Mouse (Mus musculus): ENCODE measurements around the gene Ubqln4.

Ubqln4 gene

GRCm38 (mm10) chr3:88543174-88543573 lies 10.4 kb upstream of the Ubqln4 start:
- DNase-seq, result no peak

GRCm38 (mm10) chr3:88543651-88544410 lies 9.7 kb upstream of the Ubqln4 start:
- no peak for DNase-seq

- no peak for DNase-seq
Measured at GRCm38 (mm10) chr3:88544514-88544913, 9.0 kb upstream of the Ubqln4 start.

GRCm38 (mm10) chr3:88544955-88545591 lies 8.5 kb upstream of the Ubqln4 start:
- DNase-seq, result peak; percentile 90

GRCm38 (mm10) chr3:88546674-88547418 lies 6.7 kb upstream of the Ubqln4 start:
- DNase-seq, result peak; percentile 89

GRCm38 (mm10) chr3:88548180-88548917 lies 5.2 kb upstream of the Ubqln4 start, which contains the start of gene Rab25:
Gene Rab25, minus strand, starts transcription at chr3:88548300.
- DNase-seq, result peak; percentile 90

GRCm38 (mm10) chr3:88551586-88551985 lies 2.0 kb upstream of the Ubqln4 start:
- no peak for DNase-seq

- DNase-seq, result no peak
Measured at GRCm38 (mm10) chr3:88552082-88552645, 1.4 kb upstream of the Ubqln4 start.

- peak; percentile 100 for DNase-seq
Measured at GRCm38 (mm10) chr3:88552676-88553524, 658 bp upstream of the Ubqln4 start, which contains the start of gene Lamtor2. Gene Lamtor2, minus strand, starts transcription at chr3:88553074.

GRCm38 (mm10) chr3:88553880-88554586 lies 475 bp downstream of the Ubqln4 start:
- no peak for DNase-seq

- DNase-seq, result peak; percentile 93
Measured at GRCm38 (mm10) chr3:88555069-88555605, 1.6 kb downstream of the Ubqln4 start.

- DNase-seq, result peak; percentile 91
Measured at GRCm38 (mm10) chr3:88555731-88556130, 2.2 kb downstream of the Ubqln4 start.

GRCm38 (mm10) chr3:88556616-88557015 lies 3.1 kb downstream of the Ubqln4 start:
- peak; percentile 87 for DNase-seq

- peak; percentile 87 for DNase-seq
Measured at GRCm38 (mm10) chr3:88559596-88559995, 6.0 kb downstream of the Ubqln4 start.

GRCm38 (mm10) chr3:88561989-88562388 lies 8.4 kb downstream of the Ubqln4 start:
- DNase-seq, result peak; percentile 89

- peak; percentile 86 for DNase-seq
Measured at GRCm38 (mm10) chr3:88563442-88563841, 9.9 kb downstream of the Ubqln4 start.

GRCm38 (mm10) chr3:88563966-88564365 lies 10.4 kb downstream of the Ubqln4 start:
- DNase-seq, result peak; percentile 88

- peak; percentile 94 for DNase-seq
Measured at GRCm38 (mm10) chr3:88566116-88566515, 12.6 kb downstream of the Ubqln4 start.

GRCm38 (mm10) chr3:88566536-88567061 lies 13.0 kb downstream of the Ubqln4 start:
- no peak for DNase-seq

GRCm38 (mm10) chr3:88567892-88568291 lies 14.3 kb downstream of the Ubqln4 start:
- DNase-seq, result peak; percentile 92

Measured in heart, adult 11 months (tissue).